In the genomic region with DNA sequence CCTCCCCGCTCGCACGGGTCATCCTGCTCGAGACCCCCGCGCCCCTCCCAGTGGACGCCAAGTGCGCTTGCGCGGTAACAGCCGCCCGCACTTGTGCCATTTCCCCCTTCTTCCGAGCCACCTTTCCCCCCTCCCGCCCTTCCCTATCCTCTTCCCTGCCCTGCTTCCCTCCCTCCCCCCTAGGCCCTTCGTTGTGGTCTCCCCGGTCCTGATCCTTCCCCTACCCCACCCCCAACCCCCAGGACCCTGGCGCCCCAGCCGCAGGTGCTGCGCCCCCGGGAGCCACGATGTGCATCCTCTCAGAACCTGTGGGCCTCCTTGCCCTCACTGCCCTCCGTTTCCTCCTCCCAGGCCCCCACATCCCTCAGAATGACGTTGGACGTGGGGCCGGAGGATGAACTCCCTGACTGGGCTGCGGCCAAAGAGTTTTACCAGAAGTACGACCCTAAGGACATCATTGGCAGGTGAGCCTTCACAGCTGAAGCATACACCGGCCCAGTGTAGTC, we compare ENCODE assay signal across 8 mouse cellular contexts. TPM values are rescaled to one million over a fixed set of nuclear protein-coding genes. Genes with fewer than 3 reads are reported as not detected.
A peak's percentile ranks its signal among the peaks of the same experiment; 100 is the strongest.
DNase-seq lines count a peak whose midpoint lies in the region; ATAC-seq lines count a peak whose summit lies in the region.

No protein-coding gene starts in this region.

- H3K36me3 ChIP-seq in hindbrain, embryonic 12.5 days: peaks cover 26% of the 10 kb centered on the region
- H3K36me3 ChIP-seq in midbrain, embryonic 11.5 days (ENCODE audit: control insufficient read depth, insufficient read depth, low read length): peaks cover 7% of the 10 kb centered on the region; the same call in 1 of the 2 replicates

- H3K4me1 ChIP-seq in hindbrain, embryonic 12.5 days: peaks cover 24% of the 10 kb centered on the region
- H3K4me1 ChIP-seq in midbrain, embryonic 11.5 days (ENCODE audit: control insufficient read depth, insufficient read depth, low read length): peaks cover 14% of the 10 kb centered on the region

- no peaks in the 10 kb centered on the region for H3K9me3 ChIP-seq in hindbrain, embryonic 12.5 days (replicated peaks)
- no peaks in the 10 kb centered on the region for H3K9me3 ChIP-seq in midbrain, embryonic 11.5 days (ENCODE audit: control insufficient read depth, low read length)

- ATAC-seq in hindbrain, embryonic 12.5 days (ENCODE audit: low FRiP score): peak; percentile 81
- no peak; the same call in 1 of the 2 replicates for ATAC-seq in midbrain, embryonic 11.5 days (ENCODE audit: low FRiP score)

- intact Hi-C loops in gastrocnemius, postnatal 14 days (cut with DNase I; ENCODE audit: low total_unique reads): no loop called here

- DNase-seq in gastrocnemius, postnatal 14 days: peak; percentile 33
- no peak for DNase-seq in gastrocnemius, adult 8-10 months (ENCODE audit: low spot score in 2 of 2)
- DNase-seq in 3134 (ENCODE audit: extremely low read depth, insufficient read length, low spot score): peak; percentile 30
- DNase-seq in cerebellum, postnatal 14 days: peak; percentile 59 to 70
- DNase-seq in midbrain, embryonic 11.5 days (ENCODE audit: low spot score, missing footprints): peak; percentile 90
- DNase-seq in layer of hippocampus, adult 18-20 months (ENCODE audit: low spot score in 2 of 2): no peak
- no peak for DNase-seq in urinary bladder, adult 2 months (ENCODE audit: low spot score)

- H3K9ac ChIP-seq in hindbrain, embryonic 12.5 days: peak overlapping the region; percentile 93
- H3K9ac ChIP-seq in midbrain, embryonic 11.5 days (ENCODE audit: low read length): peak overlapping the region; percentile 88

- under 1% methylated on average over 27 of the region's 28 CpGs for WGBS in hindbrain, embryonic 12.5 days
- WGBS in midbrain, embryonic 11.5 days: 1% methylated on average over 24 of the region's 28 CpGs

- peak overlapping the region; percentile 84 for H3K4me3 ChIP-seq in hindbrain, embryonic 12.5 days
- peak overlapping the region; percentile 78 for H3K4me3 ChIP-seq in midbrain, embryonic 11.5 days (ENCODE audit: low read depth, low read length)

- peak overlapping the region; percentile 97 for H3K4me2 ChIP-seq in hindbrain, embryonic 12.5 days (replicated peaks)
- H3K4me2 ChIP-seq in midbrain, embryonic 11.5 days: peak overlapping the region; percentile 95

- H3K27ac ChIP-seq in hindbrain, embryonic 12.5 days: peak overlapping the region; percentile 79
- H3K27ac ChIP-seq in midbrain, embryonic 11.5 days (ENCODE audit: low read depth, low read length): peak overlapping the region; percentile 36; the same call in 1 of the 2 replicates

- no peaks in the 10 kb centered on the region for H3K27me3 ChIP-seq in hindbrain, embryonic 12.5 days
- no peaks in the 10 kb centered on the region for H3K27me3 ChIP-seq in midbrain, embryonic 11.5 days (ENCODE audit: control insufficient read depth, insufficient read depth, low read length)

RNA-seq across cellular contexts. Expression of gene Phkg2, which starts 0.4 kb away (rescaled TPM):
- total RNA-seq in gastrocnemius, postnatal 14 days (2021): 10 to 100 TPM; 10.1 to 10.7 TPM
- 10 to 100 TPM in 1 of 4 experiments, 1 to 10 TPM in 3; 8.0 to 10.6 (median 8.4) TPM for total RNA-seq in gastrocnemius, adult 8-10 months (2022)
- polyA plus RNA-seq in hindbrain, embryonic 12.5 days (2016; fragmentation: Nextera tagmentation; extraction: Ambion mirVana): 49.1 and 50.8 TPM in 2 replicates
- polyA plus RNA-seq in midbrain, embryonic 11.5 days (2014; fragmentation: Nextera tagmentation; extraction: Ambion mirVana): 55.1 and 56.2 TPM in 2 replicates
- total RNA-seq in layer of hippocampus, adult 18-20 months (2021): 10 to 100 TPM; 76.7 to 80.5 TPM
- 72.2 and 75.4 TPM in 2 replicates for polyA plus RNA-seq in urinary bladder, adult 2 months (2012; rRNA removed)

RNA-seq across cellular contexts. Expression of gene Tmem265, which starts 12.4 kb away (rescaled TPM):
- total RNA-seq in gastrocnemius, postnatal 14 days (2021): not detected
- not detected for total RNA-seq in gastrocnemius, adult 8-10 months (2022)
- polyA plus RNA-seq in hindbrain, embryonic 12.5 days (2016; fragmentation: Nextera tagmentation; extraction: Ambion mirVana): 5.4 and 6.3 TPM in 2 replicates
- polyA plus RNA-seq in midbrain, embryonic 11.5 days (2014; fragmentation: Nextera tagmentation; extraction: Ambion mirVana): 4.0 and 8.4 TPM in 2 replicates
- total RNA-seq in layer of hippocampus, adult 18-20 months (2021): 1 to 10 TPM in 1 of 2 experiments, not detected in 1; 1.6 TPM
- polyA plus RNA-seq in urinary bladder, adult 2 months (2012; rRNA removed): 2.1 TPM in 1 of 2 replicates, not detected in the other

RNA-seq across cellular contexts. Expression of gene Ccdc189, which starts 14.8 kb away (rescaled TPM):
- 1 to 10 TPM; 1.8 to 4.5 TPM for total RNA-seq in gastrocnemius, postnatal 14 days (2021)
- 1 to 10 TPM; 2.0 to 2.6 (median 2.2) TPM for total RNA-seq in gastrocnemius, adult 8-10 months (2022)
- 13.0 and 17.0 TPM in 2 replicates for polyA plus RNA-seq in hindbrain, embryonic 12.5 days (2016; fragmentation: Nextera tagmentation; extraction: Ambion mirVana)
- polyA plus RNA-seq in midbrain, embryonic 11.5 days (2014; fragmentation: Nextera tagmentation; extraction: Ambion mirVana): 13.4 and 15.8 TPM in 2 replicates
- total RNA-seq in layer of hippocampus, adult 18-20 months (2021): 10 to 100 TPM in 1 of 2 experiments, 1 to 10 TPM in 1; 9.5 to 10.4 TPM
- 7.0 and 7.4 TPM in 2 replicates for polyA plus RNA-seq in urinary bladder, adult 2 months (2012; rRNA removed)

RNA-seq across cellular contexts. Expression of gene Rnf40, which starts 15.0 kb away (rescaled TPM):
- 10 to 100 TPM; 24.4 to 28.7 TPM for total RNA-seq in gastrocnemius, postnatal 14 days (2021)
- total RNA-seq in gastrocnemius, adult 8-10 months (2022): 10 to 100 TPM; 28.6 to 32.3 (median 30.6) TPM
- 67.3 and 75.4 TPM in 2 replicates for polyA plus RNA-seq in hindbrain, embryonic 12.5 days (2016; fragmentation: Nextera tagmentation; extraction: Ambion mirVana)
- 36.5 and 39.2 TPM in 2 replicates for polyA plus RNA-seq in midbrain, embryonic 11.5 days (2014; fragmentation: Nextera tagmentation; extraction: Ambion mirVana)
- total RNA-seq in layer of hippocampus, adult 18-20 months (2021): 10 to 100 TPM; 67.4 to 67.9 TPM
- polyA plus RNA-seq in urinary bladder, adult 2 months (2012; rRNA removed): 39.7 and 41.8 TPM in 2 replicates

RNA-seq across cellular contexts. Expression of gene Zfp629, which starts 42.0 kb away (rescaled TPM):
- total RNA-seq in gastrocnemius, postnatal 14 days (2021): 1 to 10 TPM; 6.7 to 8.3 TPM
- 1 to 10 TPM; 6.8 to 7.8 (median 7.4) TPM for total RNA-seq in gastrocnemius, adult 8-10 months (2022)
- 35.8 and 37.2 TPM in 2 replicates for polyA plus RNA-seq in hindbrain, embryonic 12.5 days (2016; fragmentation: Nextera tagmentation; extraction: Ambion mirVana)
- 32.1 and 34.4 TPM in 2 replicates for polyA plus RNA-seq in midbrain, embryonic 11.5 days (2014; fragmentation: Nextera tagmentation; extraction: Ambion mirVana)
- total RNA-seq in layer of hippocampus, adult 18-20 months (2021): 10 to 100 TPM; 20.1 to 21.6 TPM
- 10.7 and 12.8 TPM in 2 replicates for polyA plus RNA-seq in urinary bladder, adult 2 months (2012; rRNA removed)

Comparison
In these comparisons a context has a peak if more than half of its experiments do, and no peak if none do; other contexts are left out.
1. DNase-seq: peak in gastrocnemius, postnatal 14 days (single experiment), 3134 (single experiment), cerebellum, postnatal 14 days (2 of 2) and midbrain, embryonic 11.5 days (single experiment); none in gastrocnemius, adult 8-10 months (0 of 2), layer of hippocampus, adult 18-20 months (0 of 2) and urinary bladder, adult 2 months (single experiment).
2. RNA of gene Phkg2, which starts 0.4 kb away (total RNA-seq): 76.7 to 80.5 TPM in layer of hippocampus, adult 18-20 months; 10.1 to 10.7 TPM in gastrocnemius, postnatal 14 days and 8.0 to 10.6 TPM in gastrocnemius, adult 8-10 months; every median in the first group is over 4 times any median in the second.